Mouse (Mus musculus) C2C12 (cell line): ENCODE data around the gene Foxk2. TPM values are rescaled to one million over a fixed set of nuclear protein-coding genes. Genes with fewer than 3 reads are reported as not detected.
A peak's percentile ranks its signal among the peaks of the same experiment; 100 is the strongest.

Experiments used
- H3K27me3 ChIP-seq: one replicate; pipeline ENCODE4 v1.6.1; 2011; ENCODE audit not compliant: control insufficient read depth, insufficient read depth, insufficient read length
- H3K36me3 ChIP-seq: one replicate; pipeline ENCODE4 v1.6.1; 2011; ENCODE audit not compliant: control insufficient read depth, insufficient read depth
- H3K4me3 ChIP-seq: one replicate; pipeline ENCODE4 v1.5.1; 2011; ENCODE audit warnings: mild to moderate bottlenecking, control low read depth; ENCODE audit not compliant: poor library complexity, insufficient read depth, severe bottlenecking
- H3K79me2 ChIP-seq: one replicate; pipeline ENCODE4 v1.6.1; 2011; ENCODE audit not compliant: control insufficient read depth, insufficient read depth
- H3K79me3 ChIP-seq: one replicate; pipeline ENCODE4 v1.6.1; 2011; ENCODE audit warnings: low read depth, control low read depth
- H3ac ChIP-seq: one replicate; pipeline ENCODE3; 2011; ENCODE audit warnings: low read depth; ENCODE audit not compliant: control insufficient read depth, insufficient read length
- CEBPB ChIP-seq: IDR thresholded peaks from one replicate; pipeline ENCODE4 v1.6.1; 2011; ENCODE audit warnings: low read depth, mild to moderate bottlenecking, control low read depth, moderate library complexity
- CTCF ChIP-seq: IDR thresholded peaks from one replicate; pipeline ENCODE4 v1.5.1; 2011; ENCODE audit not compliant: control insufficient read depth, insufficient read depth, insufficient read length
- FOSL1 ChIP-seq: IDR thresholded peaks from one replicate; pipeline ENCODE4 v1.8.0; 2011; ENCODE audit warnings: mild to moderate bottlenecking, low read length; ENCODE audit not compliant: poor library complexity, insufficient read depth, severe bottlenecking
- MAX ChIP-seq: IDR thresholded peaks from one replicate; pipeline ENCODE4 v1.6.1; 2011; ENCODE audit warnings: mild to moderate bottlenecking, control low read depth
- MYOD1 ChIP-seq: IDR thresholded peaks from one replicate; pipeline ENCODE4 v1.6.1; 2011; ENCODE audit warnings: low read depth; ENCODE audit not compliant: control insufficient read depth, insufficient read length
- MYOG ChIP-seq: IDR thresholded peaks from one replicate; pipeline ENCODE4 v1.6.1; 2011; ENCODE audit not compliant: control insufficient read depth, insufficient read length; ENCODE audit errors: extremely low read depth
- USF1 ChIP-seq: IDR thresholded peaks from one replicate; pipeline ENCODE4 v1.6.1; 2011; ENCODE audit warnings: low read depth, mild to moderate bottlenecking, control low read depth, moderate library complexity
- long read RNA-seq, 2 experiments: library from polyadenylated mRNA; unstranded; transcript quantifications; one replicate each; pipeline ENCODE4 v2.0.0; 2019 to 2020
- polyA plus RNA-seq: library from polyadenylated mRNA; unstranded; fragments of >200 nt; fragmentation: generic; extraction: Trizol; gene quantifications from one replicate; pipeline ENCODE4 v1.2.1, GENCODE M21; 2012; ENCODE audit warnings: missing spikeins

Foxk2 gene
- 43.1 TPM for polyA plus RNA-seq
- long read RNA-seq, experiment 1, partial matches to known transcripts, result 11 of 13 reads
- long read RNA-seq, experiment 1, other reads (novel, unspliced or antisense), result 2 of 13 reads
- long read RNA-seq, experiment 2, full-length matches to known transcripts, result 3 of 26 reads
- long read RNA-seq, experiment 2, partial matches to known transcripts, result 20 of 26 reads
- long read RNA-seq, experiment 2, other reads (novel, unspliced or antisense), result 3 of 26 reads

DNA sequence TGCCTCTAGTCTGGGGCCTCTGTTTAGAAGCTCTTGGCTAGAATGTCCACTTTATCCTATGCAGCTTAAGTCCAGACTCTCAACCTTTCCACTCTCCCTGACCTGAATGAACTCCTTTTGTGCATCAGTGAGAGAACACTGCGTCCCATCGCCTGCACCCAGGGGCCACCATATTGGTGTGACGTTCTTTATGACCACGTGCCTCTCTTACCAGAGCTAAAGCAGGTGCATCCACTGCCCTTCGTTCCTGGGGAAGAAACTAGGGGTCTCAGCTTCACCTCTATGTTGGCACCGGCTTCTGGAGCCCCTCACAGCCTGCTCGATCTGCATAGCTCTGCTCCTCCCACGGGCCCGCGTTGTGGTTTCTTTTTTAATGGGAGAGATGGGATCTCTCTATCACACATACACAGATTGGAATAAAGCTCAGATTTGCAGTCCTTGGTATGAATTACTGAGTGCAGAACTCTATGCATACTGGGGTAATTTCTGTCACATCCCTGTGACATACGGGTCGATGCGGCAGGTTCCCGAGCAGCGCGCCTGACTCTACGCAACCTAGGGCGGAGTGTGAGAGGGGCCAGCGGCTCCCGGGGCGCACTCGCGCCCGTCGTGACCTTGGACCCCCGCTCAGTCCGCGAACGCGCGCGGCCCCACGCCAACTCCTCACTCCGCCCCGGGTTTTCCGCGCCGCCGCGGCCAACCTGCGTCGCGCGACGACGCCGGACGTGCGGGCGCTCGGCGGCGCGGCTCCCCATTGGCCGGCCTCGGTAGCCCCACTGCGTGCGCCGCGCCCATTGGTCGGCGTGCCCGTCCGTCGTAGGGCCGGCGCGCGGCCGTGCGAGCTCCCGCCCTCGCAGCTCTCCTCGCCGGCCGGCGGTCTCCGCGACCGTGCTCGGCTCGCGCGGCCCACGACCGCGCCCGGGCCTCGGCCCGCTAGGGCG, at the start of gene Foxk2:
Gene Foxk2, plus strand, starts transcription at position 831 of the 941 bp plus-strand sequence.
- peak within 1 kb of the TSS; percentile 97 for H3K4me3 ChIP-seq
- peaks cover 41% of the 10 kb centered on the region for H3K79me3 ChIP-seq
- peaks cover 47% of the 10 kb centered on the region for H3K79me2 ChIP-seq
- TF ChIP-seq CEBPB (no peak), USF1 (peak; percentile 72), MYOG (no peak), MYOD1 (no peak), FOSL1 (no peak), MAX (peak; percentile 53), CTCF (no peak)
- peaks cover 30% of the 10 kb centered on the region for H3K36me3 ChIP-seq
- no peaks in the 10 kb centered on the region for H3K27me3 ChIP-seq
- peak within 1 kb of the TSS; percentile 81 for H3ac ChIP-seq

DNA sequence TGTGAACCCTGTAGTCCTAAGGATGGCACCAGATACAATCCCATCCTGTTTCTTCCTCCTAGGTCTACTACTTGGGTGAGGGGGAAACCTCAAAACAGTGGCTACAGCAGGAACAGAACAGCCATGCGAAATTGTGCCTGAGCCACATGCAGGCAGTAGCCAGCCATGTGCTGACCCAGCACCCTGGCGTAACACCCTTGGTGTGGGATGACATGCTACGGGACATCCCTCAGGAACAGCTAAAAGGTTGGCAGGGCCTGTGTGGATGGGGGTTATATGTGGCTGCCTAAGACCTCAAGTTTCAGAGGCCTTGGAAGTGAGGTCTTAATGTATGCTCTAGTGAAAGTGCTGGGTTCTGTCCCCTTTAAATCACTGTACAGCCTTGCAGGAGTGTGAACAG, 43.0 kb upstream of the Foxk2 start:
- Histone ChIP-seq H3K27me3 (no peaks in the 10 kb centered on the region), H3K4me3 (no peak overlapping the region), H3ac (no peak overlapping the region), H3K36me3 (peaks cover 7% of the 10 kb centered on the region), H3K79me3 (no peaks in the 10 kb centered on the region), H3K79me2 (no peaks in the 10 kb centered on the region)
- TF ChIP-seq FOSL1 (no peak), USF1 (no peak), MYOD1 (no peak), CTCF (no peak), CEBPB (no peak), MYOG (no peak), MAX (no peak)

DNA sequence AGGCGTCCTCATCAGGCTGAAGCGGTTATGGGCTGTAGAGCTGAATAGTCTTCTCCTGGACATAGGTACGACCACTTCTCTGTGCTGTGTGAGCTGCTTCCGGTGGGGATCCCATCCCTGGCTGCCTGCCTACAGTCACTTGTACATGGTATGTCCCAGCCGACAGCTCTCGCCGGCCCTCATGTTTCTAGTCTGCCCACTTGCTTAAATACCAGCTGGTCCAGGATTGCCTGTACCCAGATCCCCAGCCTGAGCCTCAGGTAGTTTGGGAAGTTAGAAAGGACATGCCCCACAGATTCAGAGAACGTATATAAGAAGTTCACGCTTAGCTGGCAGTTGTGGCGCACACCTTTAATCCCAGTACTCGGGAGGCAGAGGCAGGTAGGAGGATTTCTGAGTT, 40.0 kb upstream of the Foxk2 start:
- TF ChIP-seq USF1 (no peak), CEBPB (no peak), MAX (no peak), FOSL1 (no peak), MYOG (no peak), CTCF (no peak), MYOD1 (no peak)

DNA sequence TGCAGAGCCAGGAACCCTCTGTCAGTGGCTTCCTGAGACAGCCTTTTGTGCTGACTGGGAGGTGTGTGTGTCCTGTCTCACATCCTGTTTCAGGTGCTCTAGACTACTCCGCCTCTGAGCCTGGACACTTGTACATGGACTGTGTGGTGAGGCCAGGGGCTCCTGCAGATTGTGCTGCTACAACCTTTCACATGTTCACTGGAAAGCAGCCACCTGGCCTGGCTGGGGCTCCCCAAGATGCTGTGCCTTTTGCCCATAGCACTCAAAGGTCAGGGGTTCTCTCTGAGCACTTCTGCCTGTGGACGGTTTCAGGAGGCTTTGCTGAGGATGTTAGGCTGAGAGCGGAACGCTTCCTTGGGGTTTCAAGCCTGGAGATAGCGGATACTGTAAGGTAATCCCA, 39.0 kb upstream of the Foxk2 start:
- peaks cover 46% of the 10 kb centered on the region for H3K36me3 ChIP-seq
- TF ChIP-seq FOSL1 (no peak), MYOD1 (no peak), CTCF (no peak)

More for the DNA sequence above, 40.0 kb upstream of the Foxk2 start:
- H3K4me3 ChIP-seq, result no peak overlapping the region
- H3K79me2 ChIP-seq, result no peaks in the 10 kb centered on the region
- H3ac ChIP-seq, result no peak overlapping the region
- no peaks in the 10 kb centered on the region for H3K79me3 ChIP-seq
- peaks cover 36% of the 10 kb centered on the region for H3K36me3 ChIP-seq
- no peaks in the 10 kb centered on the region for H3K27me3 ChIP-seq

DNA sequence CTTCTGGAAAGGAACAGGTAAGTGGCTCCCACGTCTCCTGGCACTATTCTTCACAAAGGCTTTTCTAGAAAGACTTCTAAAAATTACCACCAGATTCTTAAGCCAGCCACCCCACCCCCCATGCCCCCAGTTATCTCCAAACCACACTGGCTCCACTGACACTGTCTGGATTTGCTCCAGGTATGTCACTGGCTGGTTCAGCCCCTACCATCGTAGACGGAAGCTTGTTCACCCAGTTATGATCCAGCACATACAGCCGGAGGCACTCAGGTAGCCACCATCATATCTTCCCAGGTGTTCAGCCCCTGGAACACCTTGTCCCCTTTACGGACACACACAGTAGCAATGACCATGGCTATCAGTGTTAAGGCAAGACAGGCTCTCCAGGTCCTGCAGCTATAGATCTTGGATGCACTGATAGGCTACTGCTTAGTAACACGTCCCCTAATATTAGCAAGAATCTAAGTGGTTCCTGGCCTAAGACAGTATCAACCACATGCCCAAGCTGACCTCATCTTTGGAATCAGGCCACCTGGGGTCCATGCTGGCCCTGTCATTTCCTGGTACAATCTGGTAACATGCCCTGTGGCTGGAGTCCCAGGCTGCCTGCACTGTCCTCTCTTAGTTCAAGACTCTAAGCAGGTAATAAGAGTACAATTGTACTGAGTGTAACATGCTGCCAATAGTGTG, 38.3 kb upstream of the Foxk2 start:
- no peak for TF ChIP-seq MAX
- TF ChIP-seq CTCF, result no peak
- TF ChIP-seq FOSL1, result no peak
- TF ChIP-seq MYOD1, result no peak
- no peak for TF ChIP-seq CEBPB
- TF ChIP-seq MYOG, result no peak
- no peak for TF ChIP-seq USF1

More for the DNA sequence above, 39.0 kb upstream of the Foxk2 start:
- Histone ChIP-seq H3K27me3 (no peaks in the 10 kb centered on the region), H3ac (no peak overlapping the region), H3K79me3 (no peaks in the 10 kb centered on the region), H3K4me3 (no peak overlapping the region), H3K79me2 (no peaks in the 10 kb centered on the region)

More for the DNA sequence above, 38.3 kb upstream of the Foxk2 start:
- no peaks in the 10 kb centered on the region for H3K79me3 ChIP-seq
- H3K4me3 ChIP-seq, result no peak overlapping the region
- no peaks in the 10 kb centered on the region for H3K27me3 ChIP-seq
- H3K36me3 ChIP-seq, result peaks cover 52% of the 10 kb centered on the region
- H3ac ChIP-seq, result no peak overlapping the region
- no peaks in the 10 kb centered on the region for H3K79me2 ChIP-seq
